Comparison of ENCODE assay signal across 30 mouse cellular contexts in the genomic region with DNA sequence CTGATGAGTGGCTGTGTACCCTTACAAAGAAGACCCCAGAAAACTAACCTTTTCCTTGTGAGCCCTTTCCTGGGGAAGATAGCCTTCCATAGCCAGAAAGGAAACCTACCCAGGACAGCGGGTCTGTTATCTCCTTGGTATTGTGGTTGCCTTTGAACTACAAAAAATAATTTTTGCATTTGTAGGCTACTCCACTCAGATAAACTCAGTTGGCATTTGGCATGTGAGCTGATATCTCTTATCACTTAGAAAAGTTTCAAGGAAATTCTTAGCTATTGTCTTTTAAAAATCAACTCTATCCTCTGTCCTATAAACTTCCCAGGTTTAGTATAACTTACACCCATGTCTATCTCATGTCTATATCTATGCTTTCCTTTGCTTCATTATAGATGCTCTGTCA.
"Had no signal": no experiment of that assay in that cellular context is flagged by ENCODE, and none has a peak within 500 bp of the region (broad histone marks: within the 10 kb centered on the region; RNA-seq: fewer than 3 reads in every experiment).

No protein-coding gene starts in this region.

- H3K36me3 ChIP-seq: heart, embryonic 12.5 days; heart, embryonic 13.5 days; heart, embryonic 15.5 days; hindbrain, embryonic 10.5 days; hindbrain, embryonic 12.5 days; hindbrain, embryonic 13.5 days; hindbrain, embryonic 15.5 days; intestine, embryonic 15.5 days; kidney, embryonic 15.5 days had no signal

- H3K4me3 ChIP-seq: heart, embryonic 12.5 days; heart, embryonic 13.5 days; heart, embryonic 15.5 days; hindbrain, embryonic 10.5 days; hindbrain, embryonic 12.5 days; hindbrain, embryonic 13.5 days; hindbrain, embryonic 15.5 days; intestine, embryonic 15.5 days; kidney, embryonic 15.5 days; layer of hippocampus, adult 2 months; left cerebral cortex, adult 2 months had no signal

- DNase-seq: heart, postnatal 10 days; heart, postnatal 14 days; heart, postnatal 36 days; heart, postnatal 4 days; kidney, adult 11 months; kidney, adult 18-20 months; kidney, adult 2 months; kidney, adult 8-10 months; kidney, adult 9 months; kidney, postnatal 10 days; kidney, postnatal 14 days; kidney, postnatal 25 days; kidney, postnatal 36 days; kidney, postnatal 4 days; layer of hippocampus, adult 9-11 months; layer of hippocampus, postnatal 36 days had no signal

- H3K27ac ChIP-seq: heart, embryonic 13.5 days; heart, embryonic 15.5 days; hindbrain, embryonic 10.5 days; hindbrain, embryonic 12.5 days; hindbrain, embryonic 13.5 days; hindbrain, embryonic 14.5 days; hindbrain, embryonic 15.5 days; hindbrain, postnatal 0 days; intestine, embryonic 15.5 days; kidney, embryonic 15.5 days; kidney, postnatal 0 days; layer of hippocampus, adult 2 months; left cerebral cortex, adult 2 months had no signal

- H3K4me1 ChIP-seq: heart, embryonic 12.5 days; heart, embryonic 13.5 days; heart, embryonic 15.5 days; hindbrain, embryonic 15.5 days; intestine, embryonic 15.5 days; kidney, embryonic 15.5 days had no signal

- H3K9ac ChIP-seq: heart, embryonic 12.5 days; heart, embryonic 13.5 days; heart, embryonic 15.5 days; hindbrain, embryonic 12.5 days; hindbrain, embryonic 13.5 days; hindbrain, embryonic 14.5 days; hindbrain, embryonic 15.5 days; intestine, embryonic 15.5 days; kidney, embryonic 15.5 days had no signal

- H3K27me3 ChIP-seq: heart, embryonic 12.5 days; heart, embryonic 13.5 days; heart, embryonic 15.5 days; hindbrain, embryonic 12.5 days; hindbrain, embryonic 13.5 days; hindbrain, embryonic 15.5 days; intestine, embryonic 15.5 days; kidney, embryonic 15.5 days had no signal

- H3K9me3 ChIP-seq: heart, embryonic 12.5 days; heart, embryonic 15.5 days; hindbrain, embryonic 12.5 days; hindbrain, embryonic 13.5 days; hindbrain, embryonic 15.5 days; intestine, embryonic 15.5 days; kidney, embryonic 15.5 days had no signal
